Mouse (Mus musculus): Measurements from ENCODE around the gene Ssb.
A peak's percentile ranks its signal among the peaks of the same experiment; 100 is the strongest.
"Not testable (repeated sequence)": the region's sequence is repeated elsewhere in the genome, so short reads cannot be mapped to it uniquely, and the experiment has no call there.

Ssb gene

GRCm38 (mm10) chr2:69862117-69862657, 825 bp downstream of the Ssb start:
- DNase-seq (ENCODE audit: low read depth, low spot score): no peak

GRCm38 (mm10) chr2:69883990-69884391, 22.6 kb downstream of the Ssb start:
- no peak for DNase-seq (ENCODE audit: low read depth, low spot score)

GRCm38 (mm10) chr2:69884581-69884980, 23.2 kb downstream of the Ssb start:
- no peak for DNase-seq (ENCODE audit: low read depth, low spot score)

DNA sequence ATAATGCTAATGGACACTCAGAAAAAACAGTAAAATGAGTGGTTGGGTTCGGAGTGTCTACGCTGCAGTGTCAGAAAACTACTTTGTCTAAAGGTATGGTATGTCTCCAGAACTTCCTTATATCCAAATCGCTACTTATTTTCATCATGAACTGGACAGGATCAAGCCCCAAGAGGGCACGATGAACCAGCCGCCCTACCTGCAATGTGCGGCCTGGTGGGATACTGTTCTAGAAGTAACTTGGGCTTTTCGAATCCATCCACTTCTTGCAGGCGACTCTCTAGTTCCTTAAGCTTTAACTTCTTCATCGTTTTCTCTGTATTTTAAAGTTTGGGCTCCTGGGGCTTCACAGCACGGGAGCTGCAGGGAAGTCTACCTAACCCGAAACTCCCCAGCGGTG, 23.7 kb downstream of the Ssb start:
- DNase-seq (ENCODE audit: low read depth, low spot score): no peak

DNA sequence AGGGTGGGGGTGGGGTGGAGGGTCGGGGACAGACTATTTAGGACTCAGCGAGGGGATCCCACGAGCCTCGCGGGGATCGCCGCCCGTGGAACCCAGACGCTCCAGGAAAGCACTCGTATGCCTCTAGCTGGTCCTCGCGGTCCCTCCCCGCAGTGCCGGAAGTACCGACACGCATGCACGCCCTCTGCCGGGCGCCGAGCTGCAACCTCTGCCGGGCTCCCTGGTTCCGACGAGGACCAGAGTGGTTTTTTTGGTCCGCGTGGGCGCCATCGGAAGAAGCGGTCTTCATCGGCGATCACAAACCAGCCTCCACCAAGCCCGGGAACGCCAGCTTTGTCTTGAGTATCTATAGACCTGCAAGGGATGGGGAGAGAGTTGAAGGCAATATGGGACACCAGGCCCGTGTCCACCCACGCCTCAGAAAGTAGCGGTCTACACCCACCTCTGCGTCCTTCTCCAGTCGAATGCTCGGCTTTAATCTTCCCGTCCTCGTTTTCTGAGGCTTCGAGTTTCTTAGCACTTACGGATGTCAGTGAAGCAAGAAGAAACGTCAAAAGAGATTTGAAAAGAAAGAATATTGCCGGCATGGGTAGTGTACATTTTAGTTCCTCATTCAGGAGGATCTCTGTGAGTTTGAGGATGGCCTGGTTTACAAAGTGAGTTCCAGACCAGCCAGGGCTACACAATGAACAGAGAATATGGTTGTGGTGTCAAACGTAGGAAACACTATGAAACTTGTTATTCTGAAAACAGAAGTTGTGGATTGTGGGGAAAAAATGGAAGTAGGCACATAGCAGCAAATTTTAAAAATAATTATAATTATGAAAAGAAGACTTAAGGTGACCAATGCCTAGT, 24.3 kb downstream of the Ssb start, which contains the start of gene Mettl5:
Gene Mettl5, minus strand, starts transcription at position 165 of the 855 bp plus-strand sequence.
- peak; percentile 71 for DNase-seq (ENCODE audit: low read depth, low spot score)

DNA sequence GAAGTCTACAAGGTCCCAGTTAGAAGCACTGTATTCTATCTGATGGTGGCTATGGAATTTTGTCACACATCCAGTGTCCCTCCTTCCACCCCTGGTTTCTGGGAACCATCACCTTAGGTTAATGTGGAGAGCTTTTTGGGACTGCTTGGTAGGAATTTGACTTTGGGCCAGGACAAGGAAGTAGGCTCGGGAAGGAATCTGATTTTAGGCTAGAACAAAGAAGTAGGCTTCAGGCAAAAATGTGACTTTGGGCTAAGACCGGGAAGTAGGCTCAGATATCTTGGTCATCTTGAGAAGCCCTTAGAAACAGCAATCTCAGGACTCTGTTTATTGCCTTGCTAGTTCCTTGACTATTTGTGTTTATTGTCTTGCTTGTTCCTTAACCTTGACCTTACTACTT, 27.6 kb downstream of the Ssb start:
- DNase-seq (ENCODE audit: low read depth, low spot score): no peak

DNA sequence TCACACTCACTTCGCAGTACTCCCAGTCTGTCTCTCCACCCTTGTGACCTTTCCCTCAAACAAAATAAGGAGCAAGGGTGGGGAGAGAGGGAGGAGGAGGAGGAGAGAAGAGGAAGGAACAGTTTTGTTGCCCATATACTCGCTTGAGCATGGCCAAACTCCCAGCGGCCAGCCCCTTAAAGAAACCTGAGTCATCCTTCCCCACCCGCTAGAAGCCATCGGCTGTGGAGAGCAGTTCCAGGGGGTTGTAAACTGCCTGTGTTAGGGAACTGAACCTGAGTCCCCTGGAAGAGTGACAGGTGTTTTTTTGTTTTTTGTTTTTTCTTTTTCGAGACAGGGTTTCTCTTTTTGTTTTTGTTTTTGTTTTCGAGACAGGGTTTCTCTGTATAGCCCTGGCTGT, 29.5 kb downstream of the Ssb start:
- DNase-seq (ENCODE audit: low read depth, low spot score): no peak

DNA sequence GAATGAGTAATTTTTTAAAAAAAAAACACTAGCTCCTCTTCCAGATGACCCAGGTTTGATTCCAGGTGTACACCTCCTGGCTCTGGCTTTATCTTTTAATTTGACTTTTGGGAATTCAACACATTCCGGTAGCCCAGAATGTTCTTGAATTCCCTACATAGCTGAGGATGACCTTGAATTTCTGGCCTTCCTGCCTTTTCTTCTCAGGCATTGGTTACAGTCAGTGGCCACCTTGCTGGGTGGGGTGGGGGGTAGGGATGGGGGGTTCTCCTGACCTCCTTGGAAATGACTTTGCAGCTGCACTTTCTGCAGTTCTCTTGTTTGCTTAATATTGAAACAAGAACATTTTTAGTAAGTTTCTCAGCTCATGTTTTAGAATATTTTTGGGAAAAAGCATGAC, 31.8 kb downstream of the Ssb start:
- DNase-seq (ENCODE audit: low read depth, low spot score): no peak

- DNase-seq (ENCODE audit: low read depth, low spot score): no peak
Measured at GRCm38 (mm10) chr2:69893891-69894290, 32.5 kb downstream of the Ssb start.

DNA sequence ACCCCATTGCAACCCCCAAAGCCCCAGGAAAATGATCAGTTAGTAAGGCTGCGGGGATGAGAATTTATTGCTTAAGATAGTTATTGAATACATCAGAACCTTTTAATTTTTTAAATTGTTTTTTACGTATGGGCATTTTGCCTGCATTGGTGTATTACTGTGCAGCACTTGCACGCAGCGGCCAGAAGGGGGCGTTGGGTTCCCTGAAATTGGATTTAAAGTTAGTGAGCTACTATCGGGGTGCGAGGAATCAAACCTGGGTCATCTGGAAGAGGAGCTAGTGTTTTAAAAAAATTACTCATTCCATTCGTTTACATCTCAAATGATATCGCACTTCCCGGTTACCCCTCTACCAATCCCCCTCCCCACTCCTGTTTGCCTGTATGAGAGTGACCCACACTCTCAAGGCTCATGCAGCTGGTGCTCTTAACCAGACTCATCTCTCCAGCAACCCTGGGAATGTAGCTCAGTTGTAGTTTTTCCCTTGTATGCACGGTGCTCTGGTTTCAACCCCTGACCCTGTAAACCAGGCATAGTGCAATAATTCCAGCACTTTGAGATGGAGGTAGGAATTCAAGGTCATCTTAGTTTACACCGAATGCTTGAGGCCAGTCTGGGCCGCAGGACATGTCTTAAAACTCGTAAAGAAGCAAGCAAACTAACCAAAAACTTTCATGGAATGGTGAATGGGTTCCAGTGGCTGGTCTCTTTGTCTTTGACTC, 34.3 kb downstream of the Ssb start:
- DNase-seq (ENCODE audit: low read depth, low spot score): no peak

GRCm38 (mm10) chr2:69896224-69896581, 34.8 kb downstream of the Ssb start:
- DNase-seq (ENCODE audit: low read depth, low spot score): no peak

GRCm38 (mm10) chr2:69897039-69897617, 35.8 kb downstream of the Ssb start, which contains the start of gene Ubr3:
Gene Ubr3, plus strand, starts transcription at chr2:69897246.
- DNase-seq (ENCODE audit: low read depth, low spot score): peak; percentile 87

DNA sequence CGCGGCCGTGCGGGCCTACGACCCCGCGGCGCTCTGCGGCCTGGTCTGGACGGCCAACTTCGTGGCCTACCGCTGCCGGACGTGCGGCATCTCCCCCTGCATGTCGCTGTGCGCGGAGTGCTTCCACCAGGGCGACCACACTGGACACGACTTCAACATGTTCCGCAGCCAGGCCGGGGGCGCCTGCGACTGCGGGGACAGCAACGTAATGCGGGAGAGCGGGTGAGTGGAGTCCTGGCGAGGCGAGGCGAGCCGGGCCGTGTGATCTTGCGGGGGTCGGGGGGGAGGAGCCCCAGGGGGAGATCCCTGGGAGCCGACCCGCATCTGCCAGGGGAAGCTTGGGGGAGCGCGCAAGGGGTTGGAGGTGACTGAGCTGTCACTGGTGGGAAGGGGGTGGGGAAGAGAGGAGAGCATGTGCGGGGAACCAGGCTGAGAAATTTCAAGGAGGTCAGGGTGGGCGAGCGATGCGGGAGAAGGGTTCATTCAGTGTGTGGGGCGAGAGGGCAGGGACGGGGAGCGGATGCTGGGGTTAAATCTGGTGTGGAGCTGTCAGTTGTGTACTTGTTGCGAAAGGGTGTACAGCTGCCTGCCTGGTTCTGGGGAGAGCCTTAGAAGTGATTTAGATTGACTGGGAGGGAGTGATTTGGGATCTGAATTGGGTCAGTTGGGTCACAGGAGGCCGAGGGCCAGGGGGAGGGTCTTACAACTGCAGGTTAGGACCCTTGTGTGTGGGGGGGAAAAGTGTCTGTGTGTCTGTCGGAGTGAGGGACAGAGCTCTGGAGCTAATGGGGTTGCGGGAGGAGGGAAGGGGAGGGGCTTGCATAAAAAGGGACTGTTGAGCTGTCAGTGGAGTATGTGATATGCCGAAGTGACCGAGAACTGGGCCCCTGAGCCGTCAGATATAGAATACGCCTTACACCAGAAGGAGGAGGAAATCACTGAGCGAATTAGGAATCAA, 36.5 kb downstream of the Ssb start:
- DNase-seq (ENCODE audit: low read depth, low spot score): peak; percentile 32

DNA sequence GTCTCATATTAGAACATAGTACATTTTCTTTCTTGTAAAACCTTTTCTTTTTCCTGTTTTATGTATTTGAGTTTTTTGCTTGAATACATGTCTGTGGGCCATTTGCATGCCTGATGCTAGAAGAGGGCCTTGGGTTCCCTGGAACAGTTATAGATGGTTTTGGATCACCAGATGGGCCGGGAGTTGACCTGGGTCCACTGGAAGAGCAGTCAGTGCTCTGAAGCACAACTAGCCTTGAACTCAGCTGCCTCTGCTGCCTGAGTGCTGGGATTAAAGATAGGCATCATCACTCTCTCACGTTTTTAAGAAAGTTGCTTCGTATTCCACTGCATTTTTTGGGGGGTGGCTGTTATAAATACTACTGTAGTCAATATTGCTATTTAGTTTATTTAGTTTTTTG, 42.2 kb downstream of the Ssb start:
- DNase-seq (ENCODE audit: low read depth, low spot score): no peak

DNA sequence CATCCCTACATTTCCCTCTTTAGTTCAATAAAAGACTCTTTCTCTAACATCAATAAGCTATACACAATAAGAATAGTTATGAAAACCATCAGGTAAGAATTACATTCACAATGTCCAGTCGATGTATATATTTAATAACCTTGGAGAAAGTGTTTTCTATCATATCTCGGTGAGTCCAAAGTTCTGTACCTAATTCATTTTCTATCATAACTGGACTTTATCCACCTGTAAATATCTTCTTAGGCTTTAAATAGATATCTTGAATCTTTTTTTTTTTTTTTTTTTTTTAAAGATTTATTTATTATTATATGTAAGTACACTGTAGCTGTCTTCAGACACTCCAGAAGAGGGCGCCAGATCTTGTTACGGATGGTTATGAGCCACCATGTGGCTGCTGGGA, 46.0 kb downstream of the Ssb start:
- DNase-seq (ENCODE audit: low read depth, low spot score): not testable (repeated sequence)

GRCm38 (mm10) chr2:69912801-69913200, 51.4 kb downstream of the Ssb start:
- no peak for DNase-seq (ENCODE audit: low read depth, low spot score)

GRCm38 (mm10) chr2:69917301-69917700, 55.9 kb downstream of the Ssb start:
- no peak for DNase-seq (ENCODE audit: low read depth, low spot score)
